Mouse (Mus musculus) left cerebral cortex, postnatal 14 days (tissue): ENCODE results near the gene Plxna4. TPM values are rescaled to one million over a fixed set of nuclear protein-coding genes. Genes with fewer than 3 reads are reported as not detected.

ENCODE experiments used
- DNase-seq, 2 experiments: peaks; one replicate each; pipeline ENCODE4 v3.0.0; 2021 to 2022; ENCODE audit warnings: low spot score in 2 of 2, mixed read lengths in 1 of 2
- intact Hi-C: fragments of 180-260 bp; cut with DNase I; formaldehyde crosslinking; loops from one replicate; pipeline ENCODE4 v1.15.1; 2025
- total RNA-seq, 2 experiments: library from RNA; stranded (reverse); gene quantifications; 2 replicates each; pipeline ENCODE4 v1.2.3; 2021

The Plxna4 gene
- total RNA-seq, 2 experiments from 2014 or later = 76.4 to 85.1 TPM

DNA sequence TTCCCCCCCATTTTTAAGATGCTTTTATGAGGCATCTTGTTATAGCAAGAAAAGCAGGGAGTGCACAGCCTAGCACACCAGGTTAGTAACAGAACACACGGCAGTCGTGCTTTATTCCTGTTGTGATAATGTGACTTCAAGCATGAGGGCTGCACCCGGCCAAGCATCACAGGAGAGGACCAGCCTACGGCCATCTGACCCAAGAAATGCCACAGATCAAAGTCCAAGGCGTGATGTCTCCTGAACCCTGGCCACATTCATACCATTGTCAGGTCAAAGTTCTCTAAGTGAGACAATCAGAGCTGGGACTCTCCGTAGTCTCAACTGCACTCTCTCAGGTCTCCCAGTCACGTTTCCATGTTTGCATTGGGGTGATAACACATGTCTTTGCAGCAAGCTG lies 262.1 kb downstream of the Plxna4 start:
- intact Hi-C loops = loop anchor here (5.0 kb wide), 2 partner anchors 156 to 389 kb away; no protein-coding TSS in a partner anchor

DNA sequence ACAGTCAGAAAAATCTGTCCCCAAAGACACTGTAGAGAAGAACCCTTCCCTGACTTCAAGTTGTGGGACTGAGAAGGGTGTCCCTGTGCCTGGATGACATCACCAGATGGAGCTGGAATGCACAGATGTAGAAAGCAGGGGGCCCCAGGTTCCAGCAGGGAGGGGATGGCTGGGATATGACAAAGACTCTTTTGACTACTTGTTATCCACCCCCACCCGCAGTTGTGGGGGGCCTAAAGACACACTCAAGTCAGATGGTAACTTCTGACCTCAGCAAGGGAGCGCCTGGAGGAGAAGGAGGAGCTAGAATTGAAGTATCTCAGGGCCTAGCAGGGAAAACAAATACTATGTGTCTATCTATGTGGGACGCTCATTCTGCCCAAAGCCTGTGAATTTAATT lies 266.8 kb downstream of the Plxna4 start:
- no peak for DNase-seq
- intact Hi-C loops = loop anchor here (5.0 kb wide), 1 partner anchor 659 kb away; no protein-coding TSS in a partner anchor

More for the DNA sequence above, 262.1 kb downstream of the Plxna4 start:
- DNase-seq = no peak

DNA sequence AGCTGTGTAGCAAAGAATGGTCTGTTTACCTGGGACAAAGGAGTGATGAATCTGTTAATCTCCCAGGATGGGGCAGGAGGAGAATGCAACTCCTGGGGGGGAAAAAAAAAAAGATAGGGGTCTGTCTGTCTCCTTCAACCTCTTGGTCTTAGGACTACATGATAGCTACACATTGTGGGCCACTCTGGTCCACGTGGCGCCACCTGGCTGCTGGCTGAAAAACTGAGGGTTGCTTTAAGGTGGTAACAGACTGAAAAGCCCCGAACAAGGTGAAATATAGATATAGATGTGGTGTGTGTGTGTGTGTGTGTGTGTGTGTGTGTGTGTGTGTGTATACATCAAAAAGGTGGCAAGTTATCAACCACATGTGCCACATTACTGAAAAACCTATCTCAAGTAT lies 267.7 kb downstream of the Plxna4 start:
- DNase-seq = no peak
- intact Hi-C loops = loop anchor here (5.0 kb wide), 1 partner anchor 658 kb away; no protein-coding TSS in a partner anchor

- intact Hi-C loops = no loop called here
- no peak for DNase-seq
Measured at GRCm38 (mm10) chr6:32317470-32317869, 270.5 kb downstream of the Plxna4 start.

- peak in 1 of 2 experiments; percentile 16 for DNase-seq
- intact Hi-C loops = no loop called here
Measured at GRCm38 (mm10) chr6:32315011-32315450, 273.0 kb downstream of the Plxna4 start.

- intact Hi-C loops = no loop called here
- DNase-seq = no peak
Measured at GRCm38 (mm10) chr6:32309147-32309546, 278.8 kb downstream of the Plxna4 start.

DNA sequence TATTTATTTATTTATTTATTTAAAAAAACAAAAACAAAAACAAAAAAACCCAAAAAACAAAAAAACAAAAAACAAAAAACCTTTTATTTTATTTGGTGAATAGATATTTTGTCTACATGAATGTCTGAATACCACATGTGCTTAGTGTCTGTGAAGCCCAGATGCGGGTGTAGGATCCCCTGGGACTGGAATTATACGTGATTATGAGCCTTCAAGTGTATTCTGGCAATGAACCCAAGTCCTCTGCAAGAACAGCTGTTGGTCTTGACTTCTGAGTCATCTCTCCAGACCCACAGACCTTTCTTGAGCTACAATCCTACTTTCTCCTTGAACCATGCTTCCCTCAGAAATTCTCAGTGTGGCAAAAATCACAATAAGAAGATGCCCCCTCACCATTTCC lies 287.4 kb downstream of the Plxna4 start:
- DNase-seq = no peak
- intact Hi-C loops = no loop called here

GRCm38 (mm10) chr6:32281457-32281856 lies 306.5 kb downstream of the Plxna4 start:
- intact Hi-C loops = no loop called here
- no peak for DNase-seq

- intact Hi-C loops = no loop called here
- no peak for DNase-seq
Measured at GRCm38 (mm10) chr6:32280728-32281127, 307.3 kb downstream of the Plxna4 start.

DNA sequence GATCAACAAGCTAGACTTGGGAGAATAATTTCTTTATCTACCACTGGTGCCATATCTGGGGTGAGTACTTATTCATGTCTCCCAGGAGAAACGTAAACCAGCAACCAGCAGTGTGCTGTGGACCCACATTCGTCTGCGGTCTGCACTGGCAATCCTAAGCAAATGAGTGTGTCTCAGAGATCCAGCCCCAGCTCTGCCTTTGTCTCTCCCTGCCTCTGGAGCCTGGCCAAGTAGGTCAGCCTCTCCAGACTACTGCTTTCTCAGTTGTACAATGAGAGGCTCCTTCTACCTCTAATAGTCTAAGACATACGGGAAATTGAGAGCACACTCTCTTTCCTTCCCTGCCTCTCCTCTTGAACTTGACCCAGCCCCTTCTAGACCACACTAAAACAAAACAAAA lies 316.5 kb downstream of the Plxna4 start:
- DNase-seq = peak; percentile 52 to 54
- intact Hi-C loops = no loop called here

- intact Hi-C loops = no loop called here
Measured at GRCm38 (mm10) chr6:32266085-32266484, 321.9 kb downstream of the Plxna4 start.

GRCm38 (mm10) chr6:32261339-32261738 lies 326.7 kb downstream of the Plxna4 start:
- intact Hi-C loops = no loop called here
- peak; percentile 34 to 67 for DNase-seq

More at GRCm38 (mm10) chr6:32266085-32266484, 321.9 kb downstream of the Plxna4 start:
- no peak for DNase-seq

DNA sequence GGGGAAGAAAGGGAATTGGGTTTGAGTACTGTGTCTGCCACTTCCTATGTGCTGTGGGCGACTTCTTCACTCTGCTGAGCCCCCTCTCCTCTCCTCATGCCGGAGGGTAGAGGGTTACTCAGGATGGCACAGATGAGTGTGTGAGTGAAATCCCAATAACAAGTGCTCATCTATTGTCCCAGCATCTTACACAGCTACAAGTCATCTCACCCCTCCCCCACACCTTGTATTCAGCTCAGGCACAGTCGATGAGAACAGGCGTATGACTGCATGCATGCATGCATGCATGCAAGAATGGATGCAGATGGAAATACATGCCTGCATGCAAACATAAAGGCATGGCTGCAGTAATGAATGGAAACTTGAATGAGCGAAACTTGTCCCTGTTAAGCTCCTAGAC lies 327.7 kb downstream of the Plxna4 start:
- intact Hi-C loops = no loop called here
- no peak for DNase-seq

- intact Hi-C loops = no loop called here
- DNase-seq = no peak
Measured at GRCm38 (mm10) chr6:32255191-32255590, 332.8 kb downstream of the Plxna4 start.

DNA sequence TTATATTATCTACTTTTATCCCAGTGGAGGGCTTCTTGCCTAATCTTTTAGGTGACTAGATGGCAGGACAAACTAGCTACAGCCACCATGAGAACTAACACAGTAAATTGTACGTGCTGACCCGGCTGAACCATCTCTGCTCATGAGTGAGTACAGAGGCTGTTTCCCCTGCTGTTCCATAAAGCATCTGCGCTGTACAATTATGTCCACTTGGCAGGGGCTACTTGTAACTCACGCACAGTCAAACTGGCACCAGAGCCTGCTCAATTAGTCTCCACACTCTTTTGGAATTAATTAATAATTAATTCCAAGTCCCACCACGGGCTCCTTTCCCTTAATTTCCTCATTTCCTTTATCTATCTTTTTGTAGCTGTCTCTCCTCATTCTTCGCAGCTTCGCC lies 335.8 kb downstream of the Plxna4 start:
- intact Hi-C loops = no loop called here
- DNase-seq = no peak

DNA sequence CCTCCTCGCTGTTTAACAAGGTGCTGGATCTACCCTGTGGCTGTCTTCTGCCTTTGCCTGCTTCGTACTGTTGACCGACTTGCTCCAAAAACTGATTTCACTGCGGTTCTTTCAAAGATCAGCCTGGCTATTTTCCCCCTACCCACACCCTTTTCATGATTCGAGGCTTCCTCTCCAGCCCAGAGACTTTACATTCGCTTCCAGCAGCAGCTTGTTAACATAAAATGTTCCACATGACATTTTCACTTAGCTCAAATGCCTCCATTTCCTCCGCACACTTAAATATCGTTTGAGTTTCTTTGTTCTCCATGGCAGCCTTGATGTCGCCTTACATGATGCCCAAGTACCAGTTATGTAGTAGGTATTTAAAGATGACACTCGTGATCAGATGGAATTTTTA lies 336.3 kb downstream of the Plxna4 start:
- no peak for DNase-seq
- intact Hi-C loops = no loop called here

GRCm38 (mm10) chr6:32246036-32246435 lies 342.0 kb downstream of the Plxna4 start:
- no peak for DNase-seq
- intact Hi-C loops = no loop called here

- DNase-seq = no peak
- intact Hi-C loops = no loop called here
Measured at GRCm38 (mm10) chr6:32243040-32243439, 345.0 kb downstream of the Plxna4 start.

DNA sequence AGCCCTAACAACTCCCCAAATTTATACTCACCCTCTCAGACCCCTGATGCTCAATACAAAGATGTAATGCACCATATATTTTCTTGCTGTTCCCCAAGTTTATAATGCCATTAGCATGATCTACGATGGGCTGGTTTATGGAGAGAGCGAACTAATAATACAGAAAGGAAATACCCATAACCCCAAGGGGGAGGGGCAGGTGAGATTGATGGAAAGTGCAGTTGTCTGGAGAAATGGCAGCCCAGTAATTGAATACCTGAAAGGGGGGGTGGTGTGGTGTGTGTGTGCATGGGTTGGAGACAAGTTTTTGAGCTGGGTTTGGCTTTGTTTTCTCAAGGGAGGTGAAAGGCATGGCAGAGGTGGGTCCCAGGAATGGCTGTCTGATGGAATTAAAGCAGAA lies 356.6 kb downstream of the Plxna4 start:
- no peak for DNase-seq
- intact Hi-C loops = no loop called here

DNA sequence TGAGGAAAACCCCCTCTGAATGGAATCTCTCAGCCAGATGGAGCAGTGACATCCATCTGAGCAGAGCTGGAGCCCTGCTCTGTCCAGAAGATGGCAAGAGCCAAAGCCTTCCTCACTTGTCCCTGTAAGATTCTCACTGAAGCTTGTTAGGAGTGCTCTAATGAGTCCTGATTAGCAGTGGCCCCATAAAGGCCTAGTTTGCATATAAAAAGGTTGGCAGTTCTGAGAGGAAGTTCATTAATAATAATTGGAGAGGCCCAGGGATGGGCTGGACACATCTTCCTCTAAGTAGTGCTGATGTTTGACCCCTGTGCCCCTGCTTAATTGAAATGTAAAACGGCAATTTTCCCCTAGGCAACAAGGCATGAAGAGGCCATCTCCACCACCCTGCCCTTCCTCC lies 361.4 kb downstream of the Plxna4 start:
- intact Hi-C loops = no loop called here
- DNase-seq = no peak

GRCm38 (mm10) chr6:32224007-32224703 lies 363.8 kb downstream of the Plxna4 start:
- intact Hi-C loops = no loop called here
- DNase-seq = no peak
